Mouse (Mus musculus): ENCODE data around the gene Ttc22.

Gene Ttc22

DNA sequence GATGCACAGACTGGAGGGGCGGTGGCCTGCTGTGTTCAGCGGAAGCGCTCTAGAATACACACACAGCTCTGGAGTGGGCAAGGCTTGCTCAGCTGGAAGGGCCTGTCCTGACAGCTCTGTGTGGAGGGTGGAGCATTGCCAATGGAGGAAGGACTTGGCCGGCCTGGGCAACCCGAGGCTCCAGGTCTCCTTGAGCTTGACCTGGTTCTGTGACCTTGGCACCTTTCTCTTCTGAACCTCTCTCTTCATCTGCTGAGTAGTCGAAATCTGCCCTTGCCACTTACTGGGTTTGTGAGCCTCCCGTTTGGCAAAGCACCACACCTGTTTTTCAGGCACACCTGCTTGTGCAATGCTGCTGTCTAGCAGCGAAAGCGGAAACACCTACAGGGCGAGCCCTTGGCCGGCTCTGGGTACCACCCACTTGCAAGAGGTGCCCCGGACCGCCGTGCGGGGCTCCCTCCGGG is at the start of gene Ttc22:
Gene Ttc22 (plus strand): TSS at position 403 of the 464 bp plus-strand sequence.
- no peak for DNase-seq (ENCODE audit: low spot score)

DNA sequence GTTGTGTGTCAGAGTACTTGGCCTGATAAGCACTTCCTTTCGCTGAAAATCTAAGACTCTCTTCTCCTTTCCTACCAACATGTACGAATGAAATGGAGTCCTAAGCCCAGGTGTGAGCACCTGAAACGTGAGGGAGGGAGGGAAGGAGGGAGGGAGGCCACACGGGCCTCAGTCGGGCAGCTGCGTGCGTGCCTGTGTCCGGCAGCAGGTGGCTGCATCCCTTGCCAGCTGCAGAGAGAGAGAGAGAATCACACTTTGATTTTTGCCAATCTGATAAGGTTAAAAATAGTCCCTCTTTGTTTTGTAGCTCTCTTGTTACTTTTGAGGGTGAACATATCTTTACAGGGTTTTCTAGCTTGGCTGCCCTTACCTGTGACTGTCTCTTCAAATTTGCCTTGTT is 47.2 kb upstream of the Ttc22 start:
- DNase-seq (ENCODE audit: low spot score), result no peak

DNA sequence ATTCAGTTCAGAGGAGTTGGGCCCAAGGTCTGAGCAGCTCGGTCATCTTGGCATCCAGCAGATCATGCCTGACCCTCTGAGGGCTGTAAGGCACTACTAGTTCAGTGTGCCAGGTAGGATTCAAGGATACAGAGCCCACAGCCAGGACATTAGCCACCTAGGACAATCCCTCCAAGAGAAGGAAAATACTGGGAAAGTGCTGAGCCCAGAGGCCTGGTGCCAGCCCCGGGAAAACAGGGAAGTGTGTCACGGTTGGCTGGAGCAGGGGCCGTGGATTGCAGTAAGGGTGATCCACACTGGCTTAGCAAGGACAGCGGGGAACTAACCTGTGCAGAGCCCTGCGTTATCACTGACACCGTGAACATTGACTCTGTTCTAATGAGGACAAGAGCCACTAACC is 44.7 kb upstream of the Ttc22 start:
- DNase-seq (ENCODE audit: low spot score), result no peak

DNA sequence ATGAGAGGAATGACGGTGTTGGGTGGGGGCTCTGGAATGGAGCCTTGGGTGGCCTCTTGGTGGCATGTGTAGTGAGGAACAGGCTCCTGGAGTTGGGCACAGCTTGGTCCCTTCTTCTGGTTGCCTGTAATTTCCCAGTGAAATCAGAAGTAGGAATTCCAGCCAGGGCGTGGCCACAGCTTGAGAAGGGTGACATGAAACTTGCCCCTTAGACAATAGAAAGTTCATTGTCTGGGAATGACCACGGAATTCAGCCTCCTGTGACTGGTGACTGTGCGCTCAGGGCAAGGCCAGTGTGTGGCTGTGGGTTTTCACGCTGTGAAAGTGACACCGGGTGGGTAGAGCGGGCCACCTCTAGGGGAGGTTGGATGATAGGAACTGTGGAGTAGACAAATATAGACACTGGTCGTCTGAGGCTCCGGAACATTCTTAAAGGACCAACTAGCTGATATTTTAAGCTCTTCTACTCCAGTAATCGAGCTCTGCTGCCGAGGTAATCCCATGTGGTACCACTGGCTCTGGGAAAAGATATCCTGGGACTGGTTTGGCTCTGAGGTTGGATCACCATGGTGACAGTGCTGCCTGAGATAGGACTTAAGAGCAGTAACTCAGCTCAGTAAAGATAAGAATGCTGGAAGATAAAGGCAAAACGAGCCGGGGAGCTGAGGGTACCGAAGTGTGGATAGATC is 40.9 kb upstream of the Ttc22 start:
- no peak for DNase-seq (ENCODE audit: low spot score)

DNA sequence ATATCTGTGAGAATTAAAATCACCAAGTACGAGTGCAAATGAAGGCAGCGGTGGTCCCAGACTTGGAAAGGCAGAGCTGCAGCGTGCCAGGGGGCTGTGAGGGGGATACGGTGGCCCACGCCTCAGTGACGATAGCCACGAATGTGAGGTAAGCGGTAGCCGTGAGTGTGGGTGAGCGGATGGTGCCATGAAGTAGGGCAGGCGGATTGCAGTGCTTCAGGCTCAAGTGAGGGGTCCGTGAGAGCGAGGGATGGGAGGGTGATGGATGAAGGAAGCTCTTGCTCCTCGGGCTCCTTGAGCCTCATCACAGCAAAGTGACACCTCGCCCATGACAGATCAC is 40.4 kb upstream of the Ttc22 start:
- DNase-seq (ENCODE audit: low spot score), result no peak

DNA sequence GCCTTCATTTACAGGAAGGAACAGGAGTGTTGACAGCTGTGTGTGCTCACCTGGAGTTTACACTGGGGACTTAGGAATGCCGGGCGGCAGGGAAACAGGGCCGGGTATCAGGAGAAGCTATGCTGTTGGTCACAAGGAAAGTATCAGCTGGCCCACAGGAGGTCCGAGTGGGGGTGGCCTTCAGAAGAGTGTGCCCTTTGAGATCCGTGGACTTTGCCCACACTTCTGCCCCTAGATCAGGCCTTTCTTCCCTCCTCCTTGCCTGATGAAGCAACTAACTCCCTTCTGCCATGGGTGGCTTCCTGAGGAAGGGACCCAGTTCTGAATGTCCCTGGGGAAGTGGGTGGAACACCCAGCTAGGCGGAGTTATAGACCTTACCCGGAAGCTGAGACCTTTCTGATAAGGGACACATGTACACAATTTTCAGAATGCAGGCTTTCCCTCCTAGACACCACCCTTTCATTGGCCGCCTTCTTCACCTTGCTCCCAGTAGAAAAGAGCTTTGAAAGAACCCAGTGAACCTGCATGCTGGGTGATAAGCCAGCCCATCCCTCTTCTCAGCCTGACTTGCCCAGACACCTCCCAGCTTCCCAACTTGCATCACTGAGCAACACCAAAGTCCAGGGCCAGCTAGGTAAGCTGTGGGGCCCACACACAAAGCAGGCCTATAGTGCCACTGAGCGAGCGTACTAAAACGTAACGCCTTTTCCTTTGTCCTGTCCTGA is 39.6 kb upstream of the Ttc22 start:
- no peak for DNase-seq (ENCODE audit: low spot score)

DNA sequence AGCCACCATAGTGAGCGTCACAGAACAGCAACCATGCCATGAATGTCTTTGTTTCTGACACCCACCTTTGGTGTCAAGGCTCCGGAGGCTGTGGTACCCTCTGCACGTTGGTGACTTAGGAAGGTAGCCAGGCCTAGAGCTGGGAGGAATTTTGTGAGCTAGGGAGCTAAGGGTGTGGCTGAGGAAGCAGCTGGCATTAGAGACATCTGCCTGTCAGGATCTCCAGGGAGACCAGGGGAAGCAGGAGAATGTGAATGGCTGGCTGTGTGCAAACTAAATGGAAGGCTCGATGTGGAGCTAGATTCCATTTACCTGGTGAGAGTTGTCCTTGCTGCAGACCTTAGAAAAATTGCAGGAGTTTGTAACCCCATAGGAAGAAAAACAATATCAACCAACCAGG is 37.6 kb upstream of the Ttc22 start:
- no peak for DNase-seq (ENCODE audit: low spot score)

DNA sequence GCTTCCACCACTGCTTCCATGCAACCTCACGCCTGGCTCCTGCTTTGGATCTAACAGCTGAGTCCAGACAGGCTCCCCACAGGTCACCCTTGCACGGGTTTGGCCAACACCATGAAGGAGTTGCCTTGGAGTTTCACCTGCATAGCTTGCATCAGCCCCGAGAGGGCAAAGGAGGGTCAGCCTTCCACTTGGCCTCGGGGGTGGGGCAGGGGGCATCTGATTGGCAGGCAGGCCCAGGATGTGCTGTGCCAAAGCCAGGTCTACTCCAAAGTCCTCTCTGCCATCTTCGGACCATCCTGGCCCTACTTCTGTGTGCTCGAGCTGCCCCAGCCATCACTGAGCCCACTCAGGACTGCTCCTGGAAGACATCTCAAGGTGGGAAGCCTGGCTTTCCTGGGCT is 35.2 kb upstream of the Ttc22 start:
- DNase-seq (ENCODE audit: low spot score), result no peak

DNA sequence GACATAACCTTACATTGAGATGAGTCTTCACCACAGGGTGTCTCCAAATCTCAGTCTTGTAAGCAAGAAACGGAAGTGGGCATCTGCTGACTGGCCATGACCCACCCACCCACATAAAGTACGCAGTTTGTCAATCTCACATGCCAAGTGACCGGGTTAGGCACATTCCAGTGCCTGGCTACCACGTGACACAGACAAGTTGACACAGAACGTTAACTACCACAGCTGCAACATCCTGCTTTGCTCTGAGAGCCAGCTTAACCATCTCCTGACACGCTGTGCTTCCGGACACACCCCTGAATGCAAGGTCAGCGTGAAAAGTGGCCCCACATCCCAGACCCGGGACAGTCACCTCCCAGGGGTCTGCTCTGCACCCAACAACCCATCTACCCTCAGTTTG is 32.1 kb upstream of the Ttc22 start:
- DNase-seq (ENCODE audit: low spot score), result no peak

DNA sequence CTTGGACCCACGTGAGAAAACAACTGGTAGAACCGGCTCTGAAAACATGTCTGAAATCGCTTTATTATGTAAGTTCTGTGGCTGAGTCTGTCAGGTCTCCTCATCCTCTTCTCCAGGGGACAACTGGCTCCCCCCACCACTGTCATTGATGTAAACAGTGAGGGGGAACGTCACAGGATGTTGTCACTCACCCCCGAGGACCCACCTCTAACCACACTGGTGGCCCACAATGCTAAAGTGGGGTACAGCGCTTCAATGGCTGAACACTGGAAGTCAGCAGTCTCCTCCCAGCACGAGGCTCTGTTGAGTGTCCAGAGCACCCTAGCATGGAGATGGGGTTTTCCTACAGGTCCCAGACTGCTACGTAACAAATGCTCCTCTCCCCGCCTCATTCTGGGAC is 31.4 kb upstream of the Ttc22 start:
- no peak for DNase-seq (ENCODE audit: low spot score)

DNA sequence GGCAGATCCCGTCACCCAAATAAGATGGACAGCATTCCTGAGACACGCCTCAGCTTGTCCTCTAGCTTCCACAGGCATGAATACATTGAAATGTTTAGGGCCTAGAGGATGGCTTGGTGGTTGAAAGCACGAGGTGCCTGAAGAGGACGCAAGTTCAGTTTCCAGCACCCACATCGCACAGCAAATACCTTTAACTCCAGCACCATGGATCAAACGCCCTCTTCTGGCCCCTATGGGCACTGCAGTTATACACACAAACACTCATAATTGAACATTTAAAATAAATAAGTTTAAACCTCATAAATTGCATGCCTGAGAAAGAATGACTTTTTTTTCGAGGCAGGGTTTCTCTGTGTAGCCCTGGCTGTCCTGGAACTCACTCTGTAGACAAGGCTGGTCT is 28.6 kb upstream of the Ttc22 start:
- no peak for DNase-seq (ENCODE audit: low spot score)

DNA sequence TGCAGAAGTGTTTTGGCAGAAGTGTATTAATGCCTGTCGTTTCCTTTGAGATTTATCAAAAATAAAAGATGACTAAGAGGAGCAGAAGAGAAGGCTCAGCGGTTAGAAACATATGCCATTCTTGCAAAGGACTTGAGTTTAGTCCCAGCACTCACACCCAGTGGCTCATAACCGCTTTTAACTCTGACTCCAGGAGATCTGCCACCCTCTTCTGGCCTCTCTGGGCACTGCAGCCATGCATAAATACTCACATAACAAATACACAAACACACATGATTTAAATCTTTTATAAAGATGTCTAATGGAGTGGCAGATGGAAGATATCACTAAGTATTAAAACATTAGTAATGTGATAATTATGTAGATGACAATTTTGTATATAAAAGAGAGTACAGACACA is 26.0 kb upstream of the Ttc22 start:
- DNase-seq (ENCODE audit: low spot score), result no peak

DNA sequence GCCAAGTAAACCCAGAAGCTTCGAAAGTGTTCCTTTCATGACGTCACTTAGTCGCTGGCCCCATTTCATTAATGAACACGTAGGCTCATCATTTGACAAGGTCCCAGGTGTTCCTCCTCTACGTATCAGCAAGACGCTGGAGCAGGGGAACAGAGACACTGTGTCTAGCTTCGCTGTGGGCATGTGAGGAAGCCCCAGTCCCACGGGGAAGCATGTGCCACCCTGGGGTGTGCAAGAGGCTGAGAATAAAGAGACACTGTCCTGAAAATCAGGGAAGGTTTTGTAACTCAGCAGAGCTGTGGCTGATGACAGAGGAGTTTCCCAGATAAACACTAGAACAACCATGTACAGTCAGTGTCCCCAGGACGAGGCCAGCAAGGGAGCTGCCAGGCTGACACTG is 25.2 kb upstream of the Ttc22 start:
- DNase-seq (ENCODE audit: low spot score), result no peak

DNA sequence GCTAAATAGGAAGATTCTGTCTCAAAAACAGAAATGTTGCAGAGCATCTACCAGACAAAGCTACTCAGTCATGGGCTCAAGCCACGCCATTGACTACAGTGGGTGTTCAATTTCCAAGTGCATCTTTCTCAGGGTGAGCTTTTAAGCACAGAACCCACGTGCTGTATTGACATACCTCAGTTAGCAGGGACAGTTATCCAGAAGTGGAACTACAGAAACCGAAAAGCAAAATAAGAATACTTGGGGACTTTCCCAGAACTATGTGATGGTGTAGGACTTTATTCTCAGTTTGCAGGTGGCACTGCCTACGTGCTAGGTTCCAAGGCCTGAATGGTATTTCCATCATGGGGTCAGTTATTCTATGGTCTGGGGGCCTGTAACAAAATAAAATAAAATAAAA is 24.5 kb upstream of the Ttc22 start:
- DNase-seq (ENCODE audit: low spot score), result no peak

DNA sequence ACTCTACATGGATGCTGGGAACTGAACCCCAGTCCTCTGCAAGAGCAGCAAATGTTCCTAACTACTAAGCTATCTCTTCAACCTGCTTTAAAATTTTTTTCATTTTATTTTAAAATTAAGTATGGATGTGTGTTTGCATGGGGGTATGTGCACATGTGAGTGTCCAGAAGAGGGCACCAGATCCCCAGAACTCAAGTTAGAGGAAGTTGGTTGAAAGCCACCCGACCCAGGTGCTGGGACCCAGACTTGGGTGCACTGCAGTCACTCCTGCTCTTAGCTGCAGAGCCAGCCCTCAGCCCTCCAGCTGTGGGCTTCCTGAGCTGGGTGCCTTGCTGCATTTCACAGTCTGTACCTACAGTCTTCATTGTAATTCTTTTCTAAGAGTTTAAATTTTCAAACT is 22.8 kb upstream of the Ttc22 start:
- DNase-seq (ENCODE audit: low spot score), result no peak

DNA sequence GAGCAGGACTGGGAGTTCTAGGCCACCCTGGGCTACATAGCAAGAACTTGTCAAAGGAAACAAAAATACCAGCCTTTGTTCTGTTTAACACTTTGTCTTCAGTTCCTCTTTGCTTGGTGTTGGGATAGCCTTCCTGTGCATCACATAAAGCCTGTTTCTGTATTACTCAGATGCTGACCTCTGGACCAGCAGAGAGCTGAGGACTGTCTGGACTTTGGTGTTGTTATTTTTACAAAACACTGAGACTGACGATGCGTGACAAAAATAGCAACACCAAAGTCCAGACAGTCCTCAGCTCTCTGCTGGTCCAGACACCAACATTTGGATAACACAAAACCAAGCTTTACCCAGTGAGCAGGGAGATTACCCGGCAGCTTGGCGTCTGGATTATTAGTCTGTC is 21.5 kb upstream of the Ttc22 start:
- DNase-seq (ENCODE audit: low spot score), result no peak

DNA sequence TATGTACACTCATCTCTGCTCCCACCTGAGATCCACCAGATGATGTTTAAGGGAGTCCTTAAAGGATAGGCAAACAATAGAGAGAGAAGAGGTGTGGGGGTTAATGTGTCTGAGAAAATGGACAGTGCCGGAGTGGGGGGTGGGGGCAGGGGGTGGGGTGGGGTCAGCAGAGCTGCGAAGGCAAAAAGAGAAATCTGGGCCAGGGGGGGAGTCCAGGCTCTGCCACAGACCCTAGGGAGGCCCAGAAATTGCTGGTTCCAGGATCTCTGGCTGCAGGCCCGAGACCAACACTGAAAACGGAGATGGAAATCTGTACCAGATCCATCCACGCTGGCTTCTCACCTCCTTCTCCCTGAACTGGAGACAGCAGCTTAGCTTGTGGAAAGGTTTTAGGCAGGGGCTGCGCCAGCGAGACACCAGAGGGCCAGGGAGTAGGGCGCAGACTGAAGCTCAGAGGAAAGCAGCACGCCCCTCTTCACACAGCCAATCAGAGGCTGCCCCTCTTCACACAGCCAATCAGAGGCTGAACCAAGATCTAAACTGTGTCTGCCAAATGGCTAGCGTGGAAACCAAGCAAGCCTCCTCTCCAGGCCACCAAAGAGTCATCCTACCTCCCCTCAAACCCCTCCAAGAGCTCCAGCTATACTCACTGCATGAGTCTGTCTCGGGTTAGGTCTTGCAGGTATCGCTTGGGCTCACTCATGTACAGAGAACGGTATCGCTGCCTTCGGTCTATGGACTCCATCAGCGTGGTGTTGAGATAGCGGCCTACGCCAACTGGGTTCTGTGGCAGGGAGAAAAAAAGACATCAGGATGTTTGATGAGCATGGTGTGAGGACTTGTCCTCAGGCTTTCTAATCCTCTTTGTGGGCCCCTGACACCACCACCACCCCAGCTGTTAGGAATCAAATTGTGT is 15.3 kb upstream of the Ttc22 start:
- DNase-seq (ENCODE audit: low spot score), result no peak

DNA sequence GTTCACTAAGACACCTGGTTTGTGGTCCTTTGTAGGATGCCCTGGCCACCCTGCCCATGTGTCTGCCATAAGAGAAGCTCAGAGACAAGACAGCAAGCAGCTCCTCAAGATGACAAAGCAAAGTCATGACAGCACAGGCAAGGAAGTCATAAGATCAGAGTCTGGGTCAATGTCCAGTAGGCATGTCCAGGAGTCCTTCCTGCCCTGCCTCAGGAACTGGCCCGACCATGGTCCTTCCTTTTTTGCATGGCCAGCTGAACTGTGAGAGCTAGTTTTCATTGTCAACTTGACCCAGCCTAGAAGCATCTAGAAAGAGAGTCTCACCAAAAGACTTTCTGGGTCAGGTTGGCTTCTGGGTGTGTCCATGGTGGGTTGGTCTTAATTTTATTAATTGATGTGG is 14.3 kb upstream of the Ttc22 start:
- no peak for DNase-seq (ENCODE audit: low spot score)

DNA sequence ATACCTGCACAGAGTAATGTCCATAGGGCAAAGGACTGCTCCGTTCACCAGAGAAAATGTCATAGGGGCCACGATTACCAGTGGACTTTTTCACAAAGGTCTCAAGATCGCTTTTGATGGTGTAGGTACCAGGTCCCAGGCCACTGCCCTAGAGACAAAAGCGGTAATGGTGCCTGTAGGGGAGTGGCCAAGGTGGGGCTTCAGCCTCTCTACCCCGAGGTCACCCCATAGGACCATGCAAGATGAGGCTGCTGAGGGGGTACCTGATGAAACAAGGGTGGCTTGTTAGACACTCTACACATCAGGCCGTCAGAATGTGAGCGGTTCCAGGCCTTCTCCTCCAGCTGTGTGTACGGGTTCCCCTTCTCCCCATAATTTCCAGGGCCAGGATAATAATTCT is 9.1 kb upstream of the Ttc22 start:
- DNase-seq (ENCODE audit: low spot score), result no peak

DNA sequence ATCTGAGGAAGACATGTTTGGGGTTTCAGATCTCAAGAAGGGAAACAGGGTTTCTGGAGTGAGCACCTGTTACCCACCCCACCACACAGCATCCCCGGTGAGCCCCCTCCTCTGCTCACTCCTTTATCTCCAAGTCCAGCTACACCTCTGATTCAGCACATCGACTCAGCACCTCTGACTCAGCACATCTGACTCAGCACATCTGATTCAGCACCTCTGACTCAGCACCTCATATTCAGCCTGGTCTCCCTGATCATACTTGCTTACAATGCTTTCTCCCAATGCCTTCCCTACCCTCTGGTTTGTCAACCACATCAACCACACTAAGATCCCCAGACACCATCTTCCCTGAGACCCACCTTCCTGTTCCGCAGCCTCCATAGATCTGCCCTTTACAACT is 8.7 kb upstream of the Ttc22 start:
- no peak for DNase-seq (ENCODE audit: low spot score)

DNA sequence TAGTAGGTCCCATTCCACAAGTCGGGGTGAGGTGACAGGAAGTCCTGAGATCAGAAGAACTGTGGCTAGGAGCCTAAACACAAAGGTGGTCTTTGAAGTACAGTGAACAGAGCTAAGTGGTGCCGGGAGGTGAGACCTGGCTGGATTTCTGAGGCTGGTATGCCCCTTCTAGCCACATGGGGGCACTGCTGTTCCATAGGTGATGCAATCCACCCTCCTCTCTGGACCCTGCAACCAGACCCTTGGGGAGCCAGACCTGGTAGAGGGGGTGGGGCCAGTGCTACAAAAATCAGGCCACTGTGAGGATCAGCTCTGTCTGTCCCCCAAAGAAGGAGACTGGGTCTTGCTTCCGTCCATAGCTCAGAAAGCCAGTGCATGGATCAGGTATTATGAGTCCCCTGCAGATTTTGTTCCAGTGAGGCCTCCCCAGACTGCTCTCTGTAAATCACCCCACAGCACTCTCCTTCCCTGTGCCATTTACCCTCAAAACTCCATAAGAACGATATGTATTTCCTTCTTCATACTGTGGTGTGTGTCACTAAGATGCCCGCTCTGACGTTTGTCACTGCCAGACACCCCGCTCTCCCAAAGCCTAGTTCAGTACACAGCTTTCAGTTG is 7.9 kb upstream of the Ttc22 start:
- no peak for DNase-seq (ENCODE audit: low spot score)

DNA sequence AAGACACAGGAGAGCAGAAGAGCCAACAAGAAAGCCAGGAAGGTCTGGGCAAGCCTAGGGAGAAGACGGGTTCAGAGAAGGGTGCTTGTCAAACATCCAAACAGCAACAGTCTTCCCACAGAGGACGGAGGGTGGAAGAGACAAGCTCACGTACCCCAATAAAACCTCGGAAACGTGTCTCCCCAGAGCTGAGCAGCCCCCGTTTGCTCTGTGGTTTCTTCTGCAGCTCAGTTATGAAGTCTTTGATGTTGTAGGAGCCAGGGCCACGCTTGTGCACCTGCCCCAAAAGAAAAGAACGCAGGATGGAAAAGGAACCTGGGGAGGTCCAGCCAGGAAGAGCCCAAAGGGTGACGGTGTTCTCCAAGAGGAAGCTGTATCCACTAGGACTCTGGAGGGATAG is 7.4 kb upstream of the Ttc22 start:
- no peak for DNase-seq (ENCODE audit: low spot score)

DNA sequence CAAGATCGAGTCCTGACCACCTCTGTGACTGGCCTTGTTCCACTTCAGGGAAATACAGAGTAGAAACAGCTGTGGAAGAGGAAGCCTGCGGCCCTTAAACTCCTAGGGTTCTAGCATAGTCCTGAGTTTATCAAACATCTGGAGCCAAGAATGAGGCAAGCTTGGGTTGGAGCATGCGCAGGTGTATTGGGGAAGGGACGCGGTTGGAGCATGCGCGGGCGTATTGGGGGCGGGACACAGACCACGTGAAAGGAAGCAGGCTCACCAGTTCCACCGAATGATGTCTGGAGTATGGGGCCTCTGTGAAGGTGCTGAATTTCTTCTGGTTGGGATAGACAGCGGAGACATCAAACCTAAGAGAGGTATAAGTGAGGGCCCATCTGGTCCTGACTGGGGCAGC is 6.6 kb upstream of the Ttc22 start:
- DNase-seq (ENCODE audit: low spot score), result no peak
